Mouse (Mus musculus): ENCODE data around the gene Dtx4.

Dtx4 gene

GRCm38 (mm10) chr19:12420555-12420954, 80.7 kb downstream of the Dtx4 start:
- DNase-seq (ENCODE audit: low read depth, low spot score) = no peak

- no peak for DNase-seq (ENCODE audit: low read depth, low spot score)
Observed at GRCm38 (mm10) chr19:12418312-12418711, 82.9 kb downstream of the Dtx4 start.

GRCm38 (mm10) chr19:12417361-12417760, 83.9 kb downstream of the Dtx4 start, which contains the start of gene Olfr1441:
Olfr1441 (plus strand) TSS chr19:12417433.
- no peak for DNase-seq (ENCODE audit: low read depth, low spot score)

Measured in forelimb bud, embryonic 11.5 days (tissue).